Mouse (Mus musculus): Measurements from ENCODE around the gene Csrp2. TPM values are rescaled to one million over a fixed set of nuclear protein-coding genes. Genes with fewer than 3 reads are reported as not detected.

Gene Csrp2
- total and polyA plus RNA-seq, 3 experiments = 4.8 to 19.6 TPM; not detected in 1

GRCm38 (mm10) chr10:110942806-110943205, 23.2 kb downstream of the Csrp2 start:
- peaks cover 0 to 6% of the 10 kb centered on the region in 2 experiments; a peak in 2 of 4 replicates for H3K36me3 ChIP-seq (ENCODE audit: control insufficient read depth in 1 of 2, insufficient read depth in 2 of 2, low read length in 2 of 2)
- H3K4me1 ChIP-seq (ENCODE audit: control insufficient read depth in 1 of 2, insufficient read depth in 2 of 2, low read length in 2 of 2) = no peaks in the 10 kb centered on the region
- no peaks in the 10 kb centered on the region for H3K27me3 ChIP-seq (ENCODE audit: control insufficient read depth in 1 of 2, insufficient read depth in 2 of 2, low read length in 2 of 2)
- no peaks in the 10 kb centered on the region for H3K79me2 ChIP-seq (ENCODE audit: control insufficient read depth, insufficient read depth, low read length, poor library complexity)
- no peak for DNase-seq (ENCODE audit: low read depth, low spot score)
- no peak overlapping the region for H3K27ac ChIP-seq (ENCODE audit: control insufficient read depth, low read depth, low read length)
- TF ChIP-seq HCFC1 (IDR thresholded peaks at IDR 0.05; ENCODE audit: low read depth, low read length) (no peak), BHLHE40 (IDR thresholded peaks at IDR 0.05; ENCODE audit: borderline replicate concordance, low read depth, low read length) (no peak), POLR2A (IDR thresholded peaks at IDR 0.05; ENCODE audit: control insufficient read depth in 1 of 2, insufficient read depth in 1 of 2, low read depth in 1 of 2, low read length in 2 of 2, poor library complexity in 1 of 2) (no peak), TBP (IDR thresholded peaks at IDR 0.05; ENCODE audit: low read depth, low read length) (no peak), ZNF384 (IDR thresholded peaks at IDR 0.05; ENCODE audit: low read depth, low read length) (no peak), ZC3H11A (IDR thresholded peaks at IDR 0.05; ENCODE audit: low read depth, low read length) (no peak)
- H3K9me3 ChIP-seq (replicated peaks; ENCODE audit: insufficient read depth, low read length) = no peaks in the 10 kb centered on the region
- no peak overlapping the region for H3K9ac ChIP-seq (ENCODE audit: control insufficient read depth, low read depth, low read length, poor library complexity, severe bottlenecking)
- no peak overlapping the region for H3K4me3 ChIP-seq (ENCODE audit: control insufficient read depth in 1 of 2, insufficient read depth in 1 of 2, low read depth in 2 of 2, low read length in 2 of 2)

GRCm38 (mm10) chr10:110944175-110944574, 24.6 kb downstream of the Csrp2 start:
- no peak for DNase-seq (ENCODE audit: low read depth, low spot score)
- Histone ChIP-seq H3K4me1 (ENCODE audit: control insufficient read depth in 1 of 2, insufficient read depth in 2 of 2, low read length in 2 of 2) (no peaks in the 10 kb centered on the region), H3K79me2 (ENCODE audit: control insufficient read depth, insufficient read depth, low read length, poor library complexity) (no peaks in the 10 kb centered on the region), H3K9ac (ENCODE audit: control insufficient read depth, low read depth, low read length, poor library complexity, severe bottlenecking) (no peak overlapping the region), H3K36me3 (ENCODE audit: control insufficient read depth in 1 of 2, insufficient read depth in 2 of 2, low read length in 2 of 2) (peaks cover 0 to 6% of the 10 kb centered on the region in 2 experiments; a peak in 2 of 4 replicates), H3K4me3 (ENCODE audit: control insufficient read depth in 1 of 2, insufficient read depth in 1 of 2, low read depth in 2 of 2, low read length in 2 of 2) (no peak overlapping the region), H3K27ac (ENCODE audit: control insufficient read depth, low read depth, low read length) (no peak overlapping the region), H3K9me3 (replicated peaks; ENCODE audit: insufficient read depth, low read length) (no peaks in the 10 kb centered on the region), H3K27me3 (ENCODE audit: control insufficient read depth in 1 of 2, insufficient read depth in 2 of 2, low read length in 2 of 2) (no peaks in the 10 kb centered on the region)
- no peak for TF ChIP-seq MYB (IDR thresholded peaks at IDR 0.05; ENCODE audit: low read depth, low read length)
- TF ChIP-seq MAZ (IDR thresholded peaks at IDR 0.05; ENCODE audit: low read depth, low read length) = no peak
- no peak for TF ChIP-seq E2F4 (IDR thresholded peaks at IDR 0.05; ENCODE audit: borderline replicate concordance, low read depth, low read length)
- TF ChIP-seq CTCF (IDR thresholded peaks at IDR 0.05 in 2 of 3, conservative IDR thresholded peaks at IDR 0.05 in 1 of 3; ENCODE audit: control insufficient read depth in 1 of 3, insufficient read depth in 1 of 3, low read depth in 2 of 3, low read length in 3 of 3, poor library complexity in 1 of 3, severe bottlenecking in 1 of 3) = no peak
- no peak for TF ChIP-seq GABPA (IDR thresholded peaks at IDR 0.05; ENCODE audit: low read depth, low read length)
- TF ChIP-seq EP300 (IDR thresholded peaks at IDR 0.05; ENCODE audit: low read depth in 1 of 2, low read length in 2 of 2) = no peak
- TF ChIP-seq GATA1 (IDR thresholded peaks at IDR 0.05; ENCODE audit: low read depth, low read length) = no peak
- TF ChIP-seq TCF12 (IDR thresholded peaks at IDR 0.05; ENCODE audit: low read depth, low read length) = no peak
- no peak for TF ChIP-seq USF1 (IDR thresholded peaks at IDR 0.05; ENCODE audit: low read depth, low read length)
- TF ChIP-seq NELFE (IDR thresholded peaks at IDR 0.05; ENCODE audit: low read depth, low read length) = no peak
- TF ChIP-seq TAL1 (IDR thresholded peaks at IDR 0.05; ENCODE audit: low read length) = no peak
- no peak for TF ChIP-seq KAT2A (conservative IDR thresholded peaks at IDR 0.05; ENCODE audit: low read depth, low read length)
- TF ChIP-seq BHLHE40 (IDR thresholded peaks at IDR 0.05; ENCODE audit: borderline replicate concordance, low read depth, low read length) = no peak
- TF ChIP-seq USF2 (IDR thresholded peaks at IDR 0.05; ENCODE audit: borderline replicate concordance in 1 of 2, insufficient read depth in 1 of 2, low read depth in 1 of 2, low read length in 2 of 2) = no peak
- TF ChIP-seq CHD1 (IDR thresholded peaks at IDR 0.05; ENCODE audit: low read depth, low read length) = no peak
- TF ChIP-seq ZKSCAN1 (IDR thresholded peaks at IDR 0.05; ENCODE audit: low read depth, low read length) = no peak
- TF ChIP-seq ZNF384 (IDR thresholded peaks at IDR 0.05; ENCODE audit: low read depth, low read length) = no peak
